Mouse (Mus musculus) lung, postnatal 0 days (tissue): Measurements from ENCODE around the gene Rims4. TPM values are rescaled to one million over a fixed set of nuclear protein-coding genes. Genes with fewer than 3 reads are reported as not detected.

Experiments used
- ATAC-seq: fragments of 200-750 bp; cut with Nextera tagmentation; 2 replicates; pipeline ENCODE4 v1.8.0; 2017; ENCODE audit warnings: moderate library complexity
- DNase-seq: peaks from one replicate; pipeline ENCODE4 v3.0.0-alpha.2; 2016; ENCODE audit warnings: low spot score
- H3K27ac ChIP-seq: fragments of 300-500 bp; sonication (generic); 2 replicates; pipeline ENCODE4 v1.5.1; 2014; ENCODE audit warnings: antibody characterized with exemption, mild to moderate bottlenecking, low read length, mixed read lengths
- H3K27me3 ChIP-seq: fragments of 300-500 bp; sonication (generic); replicated peaks from 2 replicates; pipeline ENCODE4 v1.6.1; 2014; ENCODE audit warnings: low read length, mixed read lengths; ENCODE audit not compliant: insufficient read depth
- H3K36me3 ChIP-seq: fragments of 300-500 bp; sonication (generic); 2 replicates; pipeline ENCODE4 v1.6.1; 2014; ENCODE audit warnings: low read length, mixed read lengths; ENCODE audit not compliant: insufficient read depth
- H3K4me1 ChIP-seq: fragments of 300-500 bp; sonication (generic); 2 replicates; pipeline ENCODE4 v1.6.1; 2014; ENCODE audit warnings: antibody characterized with exemption, low read depth, low read length, mixed read lengths; ENCODE audit not compliant: insufficient read depth
- H3K4me2 ChIP-seq: fragments of 300-500 bp; sonication (generic); replicated peaks from 2 replicates; pipeline ENCODE4 v1.6.1; 2014; ENCODE audit warnings: low read depth, mild to moderate bottlenecking, low read length, moderate library complexity, mixed read lengths
- H3K4me3 ChIP-seq: fragments of 300-500 bp; sonication (generic); 2 replicates; pipeline ENCODE4 v1.5.1; 2014; ENCODE audit warnings: low read depth, low read length
- H3K9ac ChIP-seq: fragments of 300-500 bp; sonication (generic); replicated peaks from 2 replicates; pipeline ENCODE4 v1.6.1; 2014; ENCODE audit warnings: low read depth, mild to moderate bottlenecking
- H3K9me3 ChIP-seq: fragments of 300-500 bp; sonication (generic); 2 replicates; pipeline ENCODE4 v1.6.1; 2016; ENCODE audit warnings: low read length, mixed read lengths
- CTCF ChIP-seq: IDR thresholded peaks from 2 replicates; pipeline ENCODE4 v1.5.1; 2016; ENCODE audit warnings: antibody characterized with exemption, mild to moderate bottlenecking
- EP300 ChIP-seq: IDR thresholded peaks from 2 replicates; pipeline ENCODE4 v1.6.1; 2016; ENCODE audit warnings: antibody characterized with exemption, mild to moderate bottlenecking, control low read depth
- WGBS: fragments of 180-500 bp; shearing (Covaris S2); extraction: QIAGEN DNeasy Blood & Tissue Kit; methylation state at CpG from one replicate; pipeline ENCODE4 v1.1.7; 2014; 5-methylcytosine and 5-hydroxymethylcytosine counted together
- polyA plus RNA-seq: library from polyadenylated mRNA; unstranded; fragments of >200 nt; fragmentation: Nextera tagmentation; extraction: Ambion mirVana; gene quantifications from 2 replicates; pipeline ENCODE4 v1.2.1, GENCODE M21; 2015

Rims4 gene
- polyA plus RNA-seq, 1 experiment from 2014 or later: 0.06 TPM

- no peak overlapping the region for H3K9ac ChIP-seq
- WGBS: 65% methylated on average over 4 of the region's 4 CpGs
- H3K4me1 ChIP-seq: no peaks in the 10 kb centered on the region
- DNase-seq (no peak), ATAC-seq (no peak)
- H3K27me3 ChIP-seq: no peaks in the 10 kb centered on the region
- H3K36me3 ChIP-seq: no peaks in the 10 kb centered on the region
- H3K9me3 ChIP-seq: no peaks in the 10 kb centered on the region
- no peak for TF ChIP-seq EP300
- TF ChIP-seq CTCF: no peak
- no peak overlapping the region for H3K4me3 ChIP-seq
- H3K4me2 ChIP-seq: no peak overlapping the region
- H3K27ac ChIP-seq: no peak overlapping the region
Observed at GRCm38 (mm10) chr2:163904323-163904722, 14.2 kb downstream of the Rims4 start.

DNA sequence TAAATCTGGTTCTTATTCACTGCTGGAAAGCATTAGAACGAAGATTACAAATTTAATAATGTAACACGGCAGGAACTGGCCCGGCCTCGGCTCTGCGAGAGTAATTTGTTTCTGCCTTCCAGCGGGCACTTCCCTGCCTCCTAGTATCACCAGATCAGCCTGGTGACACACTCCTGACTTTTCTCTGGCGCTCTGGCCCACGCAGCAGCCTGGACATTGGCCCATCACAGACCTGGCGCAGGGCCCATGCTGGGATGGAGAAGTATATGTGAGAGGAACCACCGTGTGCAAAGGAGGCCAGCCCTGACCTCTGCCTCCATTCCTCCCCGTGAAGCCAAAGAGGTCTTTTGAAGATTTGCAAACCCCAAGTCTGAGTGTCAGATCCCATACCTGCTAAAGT, 15.0 kb downstream of the Rims4 start:
- DNase-seq (no peak), ATAC-seq (no peak)
- Histone ChIP-seq H3K27me3 (no peaks in the 10 kb centered on the region), H3K27ac (no peak overlapping the region), H3K4me3 (no peak overlapping the region), H3K4me1 (no peaks in the 10 kb centered on the region), H3K9me3 (no peaks in the 10 kb centered on the region), H3K9ac (no peak overlapping the region), H3K36me3 (no peaks in the 10 kb centered on the region), H3K4me2 (no peak overlapping the region)
- TF ChIP-seq CTCF (no peak), EP300 (no peak)
- 50% methylated on average over 11 of the region's 11 CpGs for WGBS

DNA sequence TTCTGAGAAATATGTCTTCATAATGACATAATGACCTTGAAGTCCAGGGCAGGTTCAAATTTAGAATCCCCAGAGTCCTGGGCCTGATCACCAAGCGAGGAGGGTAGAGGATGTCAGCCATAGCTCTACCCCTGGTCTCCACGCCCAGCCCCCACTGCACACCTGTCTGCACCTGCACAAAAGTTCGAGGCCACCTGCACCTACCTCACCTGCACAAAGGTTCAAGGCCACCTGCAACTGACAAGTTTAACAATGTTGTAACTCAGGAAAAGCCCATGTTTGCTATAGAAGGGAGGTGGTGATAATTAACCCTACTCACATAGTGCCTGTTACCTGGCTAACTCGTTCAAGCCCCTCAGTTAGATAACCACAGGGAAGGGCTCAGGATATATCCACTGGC, 16.0 kb downstream of the Rims4 start:
- H3K9ac ChIP-seq: no peak overlapping the region
- H3K27me3 ChIP-seq: no peaks in the 10 kb centered on the region
- H3K4me1 ChIP-seq: no peaks in the 10 kb centered on the region
- 61% methylated on average over 4 of the region's 4 CpGs for WGBS
- TF ChIP-seq EP300 (no peak), CTCF (no peak)
- DNase-seq (no peak), ATAC-seq (no peak)
- no peaks in the 10 kb centered on the region for H3K36me3 ChIP-seq
- H3K4me2 ChIP-seq: no peak overlapping the region
- H3K4me3 ChIP-seq: no peak overlapping the region
- H3K27ac ChIP-seq: no peak overlapping the region
- no peaks in the 10 kb centered on the region for H3K9me3 ChIP-seq

DNA sequence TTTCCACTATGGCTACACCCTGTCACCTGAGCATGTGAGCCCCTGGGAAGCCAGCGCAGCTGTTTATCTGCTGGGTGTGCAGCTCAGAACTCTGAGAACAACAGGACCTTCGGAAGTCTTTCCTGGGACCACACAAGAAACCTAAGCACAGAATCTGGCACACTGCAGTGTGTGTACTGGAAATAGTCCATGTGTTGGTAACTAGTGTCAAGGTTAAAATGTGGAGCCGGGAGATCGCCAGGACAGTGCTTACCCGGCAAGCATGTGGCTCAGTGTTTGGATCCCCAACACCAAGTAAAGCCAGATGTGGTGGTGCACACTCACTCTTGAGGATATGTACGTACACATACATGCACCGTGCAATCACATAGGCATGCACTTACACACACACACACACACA, 17.4 kb downstream of the Rims4 start:
- DNase-seq (no peak), ATAC-seq (no peak)
- H3K4me2 ChIP-seq: no peak overlapping the region
- 65% methylated on average over 7 of the region's 7 CpGs for WGBS
- no peak overlapping the region for H3K4me3 ChIP-seq
- no peak overlapping the region for H3K27ac ChIP-seq
- no peak overlapping the region for H3K9ac ChIP-seq
- H3K4me1 ChIP-seq: no peaks in the 10 kb centered on the region
- no peak for TF ChIP-seq CTCF
- no peak for TF ChIP-seq EP300
- H3K36me3 ChIP-seq: no peaks in the 10 kb centered on the region
- H3K27me3 ChIP-seq: no peaks in the 10 kb centered on the region
- no peaks in the 10 kb centered on the region for H3K9me3 ChIP-seq

- Histone ChIP-seq H3K4me1 (no peaks in the 10 kb centered on the region), H3K9ac (no peak overlapping the region), H3K9me3 (no peaks in the 10 kb centered on the region), H3K36me3 (no peaks in the 10 kb centered on the region), H3K4me3 (no peak overlapping the region), H3K27me3 (no peaks in the 10 kb centered on the region), H3K27ac (no peak overlapping the region), H3K4me2 (no peak overlapping the region)
- no peak for ATAC-seq
- 40% methylated on average over 14 of the region's 14 CpGs for WGBS
- no peak for TF ChIP-seq CTCF
- no peak for TF ChIP-seq EP300
- DNase-seq: no peak
Observed at GRCm38 (mm10) chr2:163899910-163900411, 18.5 kb downstream of the Rims4 start.

GRCm38 (mm10) chr2:163897988-163898535, 20.4 kb downstream of the Rims4 start:
- no peak overlapping the region for H3K4me2 ChIP-seq
- TF ChIP-seq EP300: no peak
- no peaks in the 10 kb centered on the region for H3K36me3 ChIP-seq
- no peaks in the 10 kb centered on the region for H3K4me1 ChIP-seq
- ATAC-seq: no peak
- H3K27me3 ChIP-seq: no peaks in the 10 kb centered on the region
- H3K4me3 ChIP-seq: no peak overlapping the region
- no peak overlapping the region for H3K27ac ChIP-seq
- H3K9me3 ChIP-seq: no peaks in the 10 kb centered on the region
- no peak for DNase-seq
- 72% methylated on average over 7 of the region's 7 CpGs for WGBS
- no peak overlapping the region for H3K9ac ChIP-seq

DNA sequence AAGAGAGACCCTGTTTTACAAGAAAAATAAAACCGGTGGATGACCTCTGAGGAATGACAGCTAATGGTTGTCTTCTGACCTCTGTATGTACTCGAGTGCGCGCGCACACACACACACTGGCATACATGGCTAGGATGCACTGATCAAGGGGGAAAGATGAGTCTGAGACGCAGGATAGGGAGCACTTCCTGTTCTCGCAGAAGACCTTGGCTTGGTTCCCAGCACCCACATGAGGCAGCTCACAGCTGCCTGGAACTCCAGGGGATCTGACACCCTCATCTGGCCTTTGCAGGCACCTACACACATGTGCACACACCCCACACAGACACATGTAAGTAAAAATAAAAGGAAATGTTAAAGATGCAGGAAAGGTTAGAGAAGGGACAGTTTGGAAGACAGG, 21.5 kb downstream of the Rims4 start:
- no peaks in the 10 kb centered on the region for H3K4me1 ChIP-seq
- no peak overlapping the region for H3K9ac ChIP-seq
- H3K4me2 ChIP-seq: no peak overlapping the region
- TF ChIP-seq CTCF (no peak), EP300 (no peak)
- no peak for DNase-seq
- no peaks in the 10 kb centered on the region for H3K27me3 ChIP-seq
- no peaks in the 10 kb centered on the region for H3K9me3 ChIP-seq
- no peak overlapping the region for H3K4me3 ChIP-seq
- no peak overlapping the region for H3K27ac ChIP-seq
- WGBS: 79% methylated on average over 7 of the region's 7 CpGs
- ATAC-seq: no peak
- H3K36me3 ChIP-seq: no peaks in the 10 kb centered on the region
